Mouse (Mus musculus): ENCODE results near the gene Dcx. TPM values are rescaled to one million over a fixed set of nuclear protein-coding genes. Genes with fewer than 3 reads are reported as not detected.

Gene Dcx
- polyA plus RNA-seq, 1 experiment from 2014 or later, result 6.5 TPM

- H3K4me2 ChIP-seq, result no peak overlapping the region
- H3K9ac ChIP-seq, result no peak overlapping the region
- no peaks in the 10 kb centered on the region; the same call in 1 of the 2 replicates for H3K4me1 ChIP-seq (ENCODE audit: insufficient read depth)
- WGBS, result 74% methylated on average over 6 of the region's 6 CpGs
- H3K9me3 ChIP-seq (ENCODE audit: low read depth, low read length), result no peaks in the 10 kb centered on the region
- TF ChIP-seq CTCF (IDR thresholded peaks at IDR 0.05; ENCODE audit: low read depth), result no peak
- no peaks in the 10 kb centered on the region for H3K36me3 ChIP-seq (ENCODE audit: insufficient read depth)
- no peaks in the 10 kb centered on the region for H3K27me3 ChIP-seq (ENCODE audit: insufficient read depth, low read length)
- H3K27ac ChIP-seq (ENCODE audit: low read depth), result no peak overlapping the region
- H3K4me3 ChIP-seq (ENCODE audit: low read depth, low read length), result no peak overlapping the region
- ATAC-seq (ENCODE audit: insufficient read depth) (no peak), DNase-seq (no peak)
Observed at GRCm38 (mm10) chrX:143884299-143884698, 48.8 kb downstream of the Dcx start.

- no peak overlapping the region for H3K4me3 ChIP-seq (ENCODE audit: low read depth, low read length)
- ATAC-seq (ENCODE audit: insufficient read depth) (peak; percentile 67), DNase-seq (peak; percentile 66)
- H3K4me2 ChIP-seq, result no peak overlapping the region
- 41% methylated on average over 4 of the region's 4 CpGs for WGBS
- H3K36me3 ChIP-seq (ENCODE audit: insufficient read depth), result no peaks in the 10 kb centered on the region
- H3K9me3 ChIP-seq (ENCODE audit: low read depth, low read length), result no peaks in the 10 kb centered on the region
- no peak for TF ChIP-seq CTCF (IDR thresholded peaks at IDR 0.05; ENCODE audit: low read depth)
- H3K9ac ChIP-seq, result no peak overlapping the region
- H3K27ac ChIP-seq (ENCODE audit: low read depth), result no peak overlapping the region
- no peaks in the 10 kb centered on the region for H3K27me3 ChIP-seq (ENCODE audit: insufficient read depth, low read length)
- H3K4me1 ChIP-seq (ENCODE audit: insufficient read depth), result no peaks in the 10 kb centered on the region
Observed at GRCm38 (mm10) chrX:143881806-143882468, 51.2 kb downstream of the Dcx start.

- no peaks in the 10 kb centered on the region for H3K27me3 ChIP-seq (ENCODE audit: insufficient read depth, low read length)
- no peak overlapping the region for H3K4me3 ChIP-seq (ENCODE audit: low read depth, low read length)
- no peak overlapping the region for H3K27ac ChIP-seq (ENCODE audit: low read depth)
- no peak overlapping the region for H3K4me2 ChIP-seq
- ATAC-seq (ENCODE audit: insufficient read depth), result no peak
- no peak for TF ChIP-seq CTCF (IDR thresholded peaks at IDR 0.05; ENCODE audit: low read depth)
- DNase-seq, result no peak
- H3K36me3 ChIP-seq (ENCODE audit: insufficient read depth), result no peaks in the 10 kb centered on the region
- no peaks in the 10 kb centered on the region for H3K9me3 ChIP-seq (ENCODE audit: low read depth, low read length)
- WGBS, result 73% methylated on average over 3 of the region's 3 CpGs
- H3K9ac ChIP-seq, result no peak overlapping the region
- H3K4me1 ChIP-seq (ENCODE audit: insufficient read depth), result no peaks in the 10 kb centered on the region
Observed at GRCm38 (mm10) chrX:143879631-143880030, 53.5 kb downstream of the Dcx start.

- Histone ChIP-seq H3K9me3 (ENCODE audit: low read depth, low read length) (no peaks in the 10 kb centered on the region), H3K36me3 (ENCODE audit: insufficient read depth) (no peaks in the 10 kb centered on the region), H3K27ac (ENCODE audit: low read depth) (no peak overlapping the region), H3K27me3 (ENCODE audit: insufficient read depth, low read length) (no peaks in the 10 kb centered on the region), H3K4me3 (ENCODE audit: low read depth, low read length) (no peak overlapping the region), H3K4me2 (no peak overlapping the region), H3K9ac (no peak overlapping the region), H3K4me1 (ENCODE audit: insufficient read depth) (no peaks in the 10 kb centered on the region)
- ATAC-seq (ENCODE audit: insufficient read depth) (no peak), DNase-seq (no peak)
- WGBS, result 72% methylated on average over 5 of the region's 5 CpGs
- no peak for TF ChIP-seq CTCF (IDR thresholded peaks at IDR 0.05; ENCODE audit: low read depth)
Observed at GRCm38 (mm10) chrX:143867129-143867664, 65.9 kb downstream of the Dcx start.

- H3K27ac ChIP-seq (ENCODE audit: low read depth), result no peak overlapping the region
- H3K4me3 ChIP-seq (ENCODE audit: low read depth, low read length), result no peak overlapping the region
- no peaks in the 10 kb centered on the region for H3K27me3 ChIP-seq (ENCODE audit: insufficient read depth, low read length)
- no peak for DNase-seq
- TF ChIP-seq CTCF (IDR thresholded peaks at IDR 0.05; ENCODE audit: low read depth), result no peak
- H3K36me3 ChIP-seq (ENCODE audit: insufficient read depth), result no peaks in the 10 kb centered on the region
- H3K4me2 ChIP-seq, result no peak overlapping the region
- no peaks in the 10 kb centered on the region for H3K4me1 ChIP-seq (ENCODE audit: insufficient read depth)
- H3K9me3 ChIP-seq (ENCODE audit: low read depth, low read length), result no peaks in the 10 kb centered on the region
- ATAC-seq (ENCODE audit: insufficient read depth), result no peak
- H3K9ac ChIP-seq, result no peak overlapping the region
- WGBS, result 64% methylated on average over 3 of the region's 3 CpGs
Observed at GRCm38 (mm10) chrX:143851351-143851750, 81.8 kb downstream of the Dcx start.

GRCm38 (mm10) chrX:143849969-143850368 is 83.1 kb downstream of the Dcx start:
- no peak overlapping the region for H3K4me3 ChIP-seq (ENCODE audit: low read depth, low read length)
- DNase-seq (no peak), ATAC-seq (ENCODE audit: insufficient read depth) (no peak)
- no peak for TF ChIP-seq CTCF (IDR thresholded peaks at IDR 0.05; ENCODE audit: low read depth)
- no peaks in the 10 kb centered on the region for H3K27me3 ChIP-seq (ENCODE audit: insufficient read depth, low read length)
- H3K27ac ChIP-seq (ENCODE audit: low read depth), result no peak overlapping the region
- no peaks in the 10 kb centered on the region for H3K9me3 ChIP-seq (ENCODE audit: low read depth, low read length)
- no peak overlapping the region for H3K9ac ChIP-seq
- H3K36me3 ChIP-seq (ENCODE audit: insufficient read depth), result no peaks in the 10 kb centered on the region
- WGBS, result 69% methylated on average over 3 of the region's 3 CpGs
- H3K4me2 ChIP-seq, result no peak overlapping the region
- H3K4me1 ChIP-seq (ENCODE audit: insufficient read depth), result no peaks in the 10 kb centered on the region

- ATAC-seq (ENCODE audit: insufficient read depth) (no peak), DNase-seq (no peak)
- H3K4me1 ChIP-seq (ENCODE audit: insufficient read depth), result no peaks in the 10 kb centered on the region
- no peaks in the 10 kb centered on the region for H3K27me3 ChIP-seq (ENCODE audit: insufficient read depth, low read length)
- no peak overlapping the region for H3K9ac ChIP-seq
- no peaks in the 10 kb centered on the region for H3K36me3 ChIP-seq (ENCODE audit: insufficient read depth)
- H3K27ac ChIP-seq (ENCODE audit: low read depth), result no peak overlapping the region
- H3K4me3 ChIP-seq (ENCODE audit: low read depth, low read length), result no peak overlapping the region
- H3K9me3 ChIP-seq (ENCODE audit: low read depth, low read length), result no peaks in the 10 kb centered on the region
- no peak overlapping the region for H3K4me2 ChIP-seq
- no peak for TF ChIP-seq CTCF (IDR thresholded peaks at IDR 0.05; ENCODE audit: low read depth)
- WGBS, result 56% methylated on average over 3 of the region's 3 CpGs
Observed at GRCm38 (mm10) chrX:143846637-143847036, 86.5 kb downstream of the Dcx start.
